Mouse (Mus musculus) G1E (cell line): Measurements from ENCODE around the gene Tnfsf13.

Experiments
- CTCF ChIP-seq: IDR thresholded peaks from 2 replicates; pipeline ENCODE4 v1.5.1; 2012; ENCODE audit warnings: low read depth, low read length, inconsistent platforms, mixed read lengths
- GATA1 ChIP-seq: IDR thresholded peaks from 2 replicates; pipeline ENCODE4 v1.6.1; 2012; ENCODE audit warnings: borderline replicate concordance, low read length, inconsistent platforms, mixed read lengths
- POLR2AphosphoS5 ChIP-seq: IDR thresholded peaks from 2 replicates; pipeline ENCODE4 v1.6.1; 2012; ENCODE audit warnings: low read depth, low read length, inconsistent platforms; ENCODE audit not compliant: insufficient replicate concordance
- TAL1 ChIP-seq: conservative IDR thresholded peaks from 2 replicates; pipeline ENCODE4 v1.6.1; 2012; ENCODE audit warnings: low read depth, low read length, inconsistent platforms, mixed read lengths

DNA sequence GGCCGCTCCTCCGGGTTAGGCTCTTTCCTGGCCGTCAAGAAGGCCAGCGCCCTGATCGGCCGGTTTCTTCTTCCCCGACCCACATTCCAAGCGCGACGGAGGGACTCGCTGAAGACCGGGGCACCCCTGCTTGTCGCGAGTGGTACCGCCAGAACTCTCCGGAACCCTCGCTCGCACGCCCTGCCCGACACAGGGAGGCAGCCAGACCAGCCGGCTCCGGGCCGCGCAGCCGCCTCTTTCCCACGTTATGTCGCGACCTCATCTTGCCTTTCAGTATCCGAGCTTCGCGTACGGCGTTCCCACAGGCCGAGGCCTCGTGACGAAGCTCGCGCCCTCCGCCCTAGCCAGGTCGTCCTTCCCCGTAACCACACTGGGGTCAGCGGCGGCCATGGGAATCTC, 13.9 kb downstream of the Tnfsf13 start:
- TF ChIP-seq CTCF (no peak), POLR2AphosphoS5 (no peak), GATA1 (no peak), TAL1 (no peak)
